8 mouse cellular contexts compared by ENCODE assay signal in genomic region chr1:165709629-165710256, GRCm38 (mm10). TPM values are rescaled to one million over a fixed set of nuclear protein-coding genes. Genes with fewer than 3 reads are reported as not detected.
DNase-seq lines count a peak whose midpoint lies in the region; ATAC-seq and TF ChIP-seq lines count a peak whose summit lies in the region.

Rcsd1 (minus strand) TSS chr1:165709757.

- H3K9me3 ChIP-seq in lung, embryonic 14.5 days (ENCODE audit: low read depth, low read length), result no peaks in the 10 kb centered on the region
- no peaks in the 10 kb centered on the region for H3K9me3 ChIP-seq in liver, embryonic 15.5 days (replicated peaks)

- peak within 1 kb of the TSS; percentile 58 for H3K4me3 ChIP-seq in lung, embryonic 14.5 days (ENCODE audit: low read depth, low read length)
- H3K4me3 ChIP-seq in liver, embryonic 15.5 days (replicated peaks), result peak within 1 kb of the TSS; percentile 61; the same call in 1 of the 2 replicates
- H3K4me3 ChIP-seq in thymus, adult 2 months (ENCODE audit: control insufficient read depth, insufficient read depth, low read length), result peak within 1 kb of the TSS; percentile 100

- intact Hi-C loops in heart, postnatal 14 days (cut with DNase I), result no loop called here

- DNase-seq in lung, embryonic 14.5 days, result no peak
- DNase-seq in lung, postnatal 4 days, result no peak
- DNase-seq in heart, postnatal 14 days, result no peak
- peak; percentile 84 for DNase-seq in thymus, adult 2 months
- no peak for DNase-seq in MN1 (ENCODE audit: low spot score)
- no peak for DNase-seq in cerebellum, adult 9-11 months

- H3K4me1 ChIP-seq in lung, embryonic 14.5 days (ENCODE audit: insufficient read depth), result peaks cover 9% of the 10 kb centered on the region; the same call in 1 of the 2 replicates
- peaks cover 39% of the 10 kb centered on the region for H3K4me1 ChIP-seq in liver, embryonic 15.5 days (replicated peaks)
- peaks cover 41% of the 10 kb centered on the region for H3K4me1 ChIP-seq in thymus, adult 2 months (replicated peaks; ENCODE audit: control insufficient read depth, insufficient read depth, low read length)

- TF ChIP-seq CTCF in lung, embryonic 14.5 days (IDR thresholded peaks at IDR 0.05; ENCODE audit: low read depth), result no peak
- no peak for TF ChIP-seq CTCF in thymus, adult 2 months (IDR thresholded peaks at IDR 0.05; ENCODE audit: borderline replicate concordance, control insufficient read depth, extremely low read depth, insufficient read depth, low read length, poor library complexity)

- H3K4me2 ChIP-seq in lung, embryonic 14.5 days, result peak within 1 kb of the TSS; percentile 74
- peak within 1 kb of the TSS; percentile 75 for H3K4me2 ChIP-seq in liver, embryonic 15.5 days

- no peaks in the 10 kb centered on the region for H3K36me3 ChIP-seq in lung, embryonic 14.5 days (ENCODE audit: insufficient read depth)
- no peaks in the 10 kb centered on the region for H3K36me3 ChIP-seq in liver, embryonic 15.5 days (replicated peaks)
- H3K36me3 ChIP-seq in thymus, adult 2 months (ENCODE audit: control insufficient read depth, insufficient read depth, low read length), result no peaks in the 10 kb centered on the region

- no peaks in the 10 kb centered on the region for H3K27me3 ChIP-seq in lung, embryonic 14.5 days (ENCODE audit: insufficient read depth, low read length)
- H3K27me3 ChIP-seq in liver, embryonic 15.5 days, result peaks cover 37% of the 10 kb centered on the region
- H3K27me3 ChIP-seq in thymus, adult 2 months (ENCODE audit: control insufficient read depth, insufficient read depth, low read length), result no peaks in the 10 kb centered on the region

- peak within 1 kb of the TSS; percentile 72; the same call in 1 of the 2 replicates for H3K9ac ChIP-seq in lung, embryonic 14.5 days
- no peak within 1 kb of the TSS for H3K9ac ChIP-seq in liver, embryonic 15.5 days

- WGBS in lung, embryonic 14.5 days, result 53% methylated on average over 5 of the region's 5 CpGs
- WGBS in liver, embryonic 15.5 days (ENCODE audit: insufficient replicate concordance), result 5% methylated on average over 5 of the region's 5 CpGs
- 6% methylated on average over 5 of the region's 5 CpGs for WGBS in thymus, adult 2 months

- peak within 1 kb of the TSS; percentile 72; the same call in 1 of the 2 replicates for H3K27ac ChIP-seq in lung, embryonic 14.5 days (ENCODE audit: low read depth)
- peak within 1 kb of the TSS; percentile 26; the same call in 1 of the 2 replicates for H3K27ac ChIP-seq in liver, embryonic 15.5 days (replicated peaks)
- H3K27ac ChIP-seq in thymus, adult 2 months (ENCODE audit: control insufficient read depth, insufficient read depth, low read length), result peak within 1 kb of the TSS; percentile 98

- peak; percentile 42; the same call in 1 of the 2 replicates for TF ChIP-seq POLR2A in thymus, adult 2 months (IDR thresholded peaks at IDR 0.05; ENCODE audit: control insufficient read depth, extremely low read depth, insufficient read depth, low read length, poor library complexity)

- ATAC-seq in lung, embryonic 14.5 days (ENCODE audit: insufficient read depth), result no peak
- peak; percentile 57 for ATAC-seq in common myeloid progenitor, adult 5-6 weeks (replicated peaks; ENCODE audit: low read depth, poor library complexity, severe bottlenecking)
- peak; percentile 66 for ATAC-seq in liver, embryonic 15.5 days (ENCODE audit: insufficient read depth)

RNA-seq across cellular contexts. Expression of gene Rcsd1, which starts in this region (rescaled TPM):
- 22.9 and 25.2 TPM in 2 replicates for polyA plus RNA-seq in lung, embryonic 14.5 days (2014; fragmentation: Nextera tagmentation; extraction: Ambion mirVana)
- total RNA-seq in common myeloid progenitor, adult 5-6 weeks (2017), result 83.0 and 83.6 TPM in 2 replicates
- 100 to 1,000 TPM; 103 to 109 TPM for total RNA-seq in heart, postnatal 14 days (2021)
- 11.5 and 12.0 TPM in 2 replicates for polyA plus RNA-seq in liver, embryonic 15.5 days (2015; fragmentation: Nextera tagmentation; extraction: Ambion mirVana)
- polyA plus RNA-seq in thymus, adult 2 months (2012; rRNA removed), result 220 and 249 TPM in 2 replicates

Comparison
In these comparisons a context has a peak if more than half of its experiments do, and no peak if none do; other contexts are left out.
1. H3K27ac ChIP-seq: peak in every context shown above with its lines; median percentile 98 in thymus, adult 2 months; 72 in lung, embryonic 14.5 days; 26 in liver, embryonic 15.5 days.